Mouse (Mus musculus): ENCODE measurements around the gene Gpx4.

GRCm38 (mm10) chr10:80089146-80089545, 42.2 kb downstream of the Gpx4 start:
- TF ChIP-seq POLR2A (IDR thresholded peaks at IDR 0.05; ENCODE audit: borderline replicate concordance, extremely low read depth, insufficient read depth, insufficient read length, poor library complexity, severe bottlenecking) (no peak), CTCF (IDR thresholded peaks at IDR 0.05; ENCODE audit: borderline replicate concordance, extremely low read depth, insufficient read depth, insufficient read length) (no peak)

Data from brain, embryonic 14.5 days (tissue).